Mouse (Mus musculus) heart, adult 2 months (tissue): Measurements from ENCODE around the gene Tmppe.

Source experiments
- CTCF ChIP-seq: fragments of 200-600 bp; IDR thresholded peaks from 2 replicates; pipeline ENCODE4 v1.8.1; 2022; ENCODE audit warnings: antibody characterized with exemption, mild to moderate bottlenecking, moderate library complexity
- EP300 ChIP-seq: fragments of 200-500 bp; IDR thresholded peaks from 2 replicates; pipeline ENCODE4 v1.6.1; 2011; ENCODE audit warnings: low read depth, low read length, control low read depth; ENCODE audit not compliant: insufficient read depth

DNA sequence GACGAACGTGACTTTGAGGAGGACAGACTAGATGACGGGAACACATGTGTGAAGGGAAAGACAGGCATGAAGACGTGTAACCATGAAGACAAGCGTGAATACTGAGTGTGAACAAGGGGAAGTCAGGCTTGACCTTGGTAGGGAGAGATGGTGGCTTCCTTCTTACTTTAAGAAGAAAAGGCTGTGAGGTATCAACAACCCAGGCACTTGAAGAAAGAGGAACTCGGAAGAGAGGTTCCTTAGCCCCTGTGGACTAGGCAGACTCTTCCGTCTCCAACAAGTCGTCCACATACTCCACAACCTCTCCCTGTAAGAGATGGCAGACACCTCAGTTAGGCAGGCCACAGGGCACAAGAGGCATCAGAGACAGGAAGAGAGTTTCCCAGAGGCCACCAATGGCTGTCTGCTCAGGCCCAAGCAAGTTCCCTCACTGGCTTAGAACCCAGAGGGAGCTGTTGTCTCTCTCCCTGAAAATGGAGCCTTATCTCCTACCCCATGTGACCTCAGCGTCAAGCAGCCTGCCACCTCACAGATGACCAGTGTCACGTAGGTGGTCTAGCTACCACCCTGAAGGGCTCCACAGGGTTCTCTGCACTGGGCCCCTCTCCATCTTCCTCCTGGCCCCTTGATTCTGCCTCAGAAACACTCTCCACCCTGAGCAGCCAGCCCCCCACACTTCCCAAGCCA lies 25.5 kb upstream of the Tmppe start:
- TF ChIP-seq EP300, result no peak
- TF ChIP-seq CTCF, result no peak
